Mouse (Mus musculus): Measurements from ENCODE around the gene Opcml. TPM values are rescaled to one million over a fixed set of nuclear protein-coding genes. Genes with fewer than 3 reads are reported as not detected.

The Opcml gene
- polyA plus RNA-seq, 1 experiment = not detected

DNA sequence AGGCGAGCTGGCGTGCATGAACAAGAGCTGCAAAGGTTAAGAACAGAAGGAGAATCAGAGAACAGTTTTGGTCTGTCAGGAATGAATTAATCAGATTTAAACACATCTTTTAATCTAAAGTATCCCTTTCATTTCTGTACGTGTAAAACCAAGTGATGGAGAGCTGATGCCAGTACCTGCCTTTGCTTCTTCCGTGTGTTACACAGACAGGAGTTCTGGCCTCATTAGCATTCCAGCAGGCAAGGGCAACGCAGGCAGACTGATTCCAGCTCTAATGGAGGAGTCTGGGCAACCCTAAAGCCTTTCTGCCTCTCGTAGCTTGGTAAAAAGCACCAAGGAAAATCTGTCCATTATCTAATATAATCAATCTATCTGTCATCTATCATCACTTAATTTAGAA, 771.2 kb downstream of the Opcml start:
- Histone ChIP-seq H3K27ac (ENCODE audit: insufficient read depth, low read depth, low read length) (no peak overlapping the region), H3K4me1 (ENCODE audit: control insufficient read depth, insufficient read depth, low read length) (no peaks in the 10 kb centered on the region), H3K4me3 (ENCODE audit: insufficient read depth, low read length) (no peak overlapping the region)
- no peak for TF ChIP-seq POLR2A (IDR thresholded peaks at IDR 0.05; ENCODE audit: borderline replicate concordance, low read depth, low read length)

DNA sequence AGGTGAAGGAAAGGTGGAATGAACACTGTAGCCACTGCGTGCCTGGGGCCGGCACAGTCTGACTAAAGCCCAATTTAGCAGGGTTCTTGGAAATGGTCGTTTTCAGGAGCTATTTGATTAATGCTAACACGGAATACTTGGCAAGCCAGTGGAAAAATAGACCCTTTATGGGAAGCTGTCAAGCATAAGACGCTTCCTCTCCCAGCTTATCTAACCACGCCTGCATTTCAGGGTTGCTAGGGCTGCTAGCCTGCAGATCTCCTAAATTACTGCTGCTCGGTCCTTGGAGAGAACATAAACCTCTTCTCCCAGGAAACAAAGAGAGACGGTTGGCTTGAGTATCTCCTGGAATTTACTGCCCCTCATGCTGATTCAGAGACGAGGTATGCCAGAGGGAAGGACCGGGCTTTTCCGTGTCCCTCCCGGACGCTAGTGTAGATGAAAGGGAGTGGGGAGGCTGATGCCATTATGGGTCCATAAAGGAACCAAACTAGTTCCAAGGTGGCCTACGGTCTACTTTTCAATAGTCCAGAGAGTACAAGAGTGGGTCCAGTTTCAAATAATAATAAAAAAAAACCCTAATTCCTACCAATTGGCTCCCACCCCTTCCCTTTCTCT, 772.6 kb downstream of the Opcml start:
- Histone ChIP-seq H3K27ac (ENCODE audit: insufficient read depth, low read depth, low read length) (no peak overlapping the region), H3K4me3 (ENCODE audit: insufficient read depth, low read length) (no peak overlapping the region), H3K4me1 (ENCODE audit: control insufficient read depth, insufficient read depth, low read length) (no peaks in the 10 kb centered on the region)
- no peak for TF ChIP-seq POLR2A (IDR thresholded peaks at IDR 0.05; ENCODE audit: borderline replicate concordance, low read depth, low read length)
- TF ChIP-seq CTCF (IDR thresholded peaks at IDR 0.05; ENCODE audit: low read depth, low read length) = no peak

DNA sequence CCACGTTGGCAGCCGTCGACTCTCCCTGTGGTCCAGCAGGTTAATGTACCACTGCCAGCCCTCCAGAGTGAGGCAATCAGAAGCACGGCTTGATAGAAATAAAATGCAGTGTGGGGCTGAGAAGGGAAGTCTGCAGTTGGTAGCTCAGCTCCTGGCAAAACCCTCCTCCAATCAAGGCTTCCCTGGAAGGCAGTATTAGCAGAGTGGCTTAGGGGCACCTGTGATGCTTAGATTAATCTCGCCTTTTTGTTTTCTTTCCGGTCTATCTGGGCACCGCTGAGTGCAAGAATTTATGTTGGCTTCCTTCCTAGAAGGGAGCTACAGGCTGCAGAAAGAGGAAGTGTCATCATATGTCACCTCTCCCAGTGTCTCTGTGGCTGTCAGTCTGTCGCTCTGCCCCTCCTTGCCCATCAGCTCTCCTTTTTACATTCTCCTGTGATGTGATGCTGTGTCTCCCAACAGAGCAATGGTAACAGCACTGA, 778.5 kb downstream of the Opcml start:
- no peak overlapping the region for H3K4me3 ChIP-seq (ENCODE audit: insufficient read depth, low read length)
- no peak overlapping the region for H3K27ac ChIP-seq (ENCODE audit: insufficient read depth, low read depth, low read length)
- H3K4me1 ChIP-seq (ENCODE audit: control insufficient read depth, insufficient read depth, low read length) = no peaks in the 10 kb centered on the region
- TF ChIP-seq POLR2A (IDR thresholded peaks at IDR 0.05; ENCODE audit: borderline replicate concordance, low read depth, low read length) = no peak
- no peak for TF ChIP-seq CTCF (IDR thresholded peaks at IDR 0.05; ENCODE audit: low read depth, low read length)

DNA sequence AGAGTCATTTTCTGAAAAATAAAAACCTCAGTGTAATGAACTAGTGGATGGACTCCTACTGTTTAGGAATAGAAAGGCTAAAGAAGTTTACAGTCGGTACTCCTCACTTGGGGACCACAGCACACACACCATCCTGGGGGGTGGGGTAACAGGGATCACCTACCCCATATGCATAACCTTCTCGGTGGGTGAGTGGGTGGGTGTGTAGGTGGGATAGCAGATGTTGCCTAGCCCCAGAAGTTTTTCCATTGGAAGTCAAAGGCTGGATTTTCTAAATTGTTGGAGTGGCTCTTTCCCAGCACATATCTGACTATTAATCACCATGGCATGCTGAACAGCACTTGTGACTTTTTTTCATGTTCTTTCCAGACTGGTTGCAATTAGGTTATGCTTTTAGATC, 779.2 kb downstream of the Opcml start:
- TF ChIP-seq CTCF (IDR thresholded peaks at IDR 0.05; ENCODE audit: low read depth, low read length) (no peak), POLR2A (IDR thresholded peaks at IDR 0.05; ENCODE audit: borderline replicate concordance, low read depth, low read length) (no peak)
- Histone ChIP-seq H3K4me1 (ENCODE audit: control insufficient read depth, insufficient read depth, low read length) (no peaks in the 10 kb centered on the region), H3K4me3 (ENCODE audit: insufficient read depth, low read length) (no peak overlapping the region), H3K27ac (ENCODE audit: insufficient read depth, low read depth, low read length) (no peak overlapping the region)

DNA sequence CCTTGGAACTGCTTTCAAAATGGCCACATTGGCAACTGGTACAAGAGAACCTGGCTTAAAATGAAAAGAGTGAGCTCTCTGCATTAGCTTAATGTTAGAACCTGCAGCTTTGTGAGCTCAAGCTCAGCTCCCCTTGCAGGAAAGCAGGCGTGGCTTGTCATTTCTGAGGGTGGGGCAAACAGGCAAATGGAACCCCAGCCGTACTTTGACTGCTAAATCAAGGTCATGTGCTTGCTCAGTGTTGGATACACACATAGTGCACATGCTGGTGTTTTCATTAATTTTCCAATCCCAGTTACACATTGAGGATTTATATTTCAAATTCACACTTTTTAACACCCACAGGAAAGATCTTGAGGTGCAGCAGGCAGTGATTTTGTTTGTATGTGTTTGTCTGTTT, 781.1 kb downstream of the Opcml start:
- TF ChIP-seq POLR2A (IDR thresholded peaks at IDR 0.05; ENCODE audit: borderline replicate concordance, low read depth, low read length) (no peak), CTCF (IDR thresholded peaks at IDR 0.05; ENCODE audit: low read depth, low read length) (no peak)
- no peak overlapping the region for H3K4me3 ChIP-seq (ENCODE audit: insufficient read depth, low read length)
- H3K27ac ChIP-seq (ENCODE audit: insufficient read depth, low read depth, low read length) = no peak overlapping the region
- H3K4me1 ChIP-seq (ENCODE audit: control insufficient read depth, insufficient read depth, low read length) = no peaks in the 10 kb centered on the region

DNA sequence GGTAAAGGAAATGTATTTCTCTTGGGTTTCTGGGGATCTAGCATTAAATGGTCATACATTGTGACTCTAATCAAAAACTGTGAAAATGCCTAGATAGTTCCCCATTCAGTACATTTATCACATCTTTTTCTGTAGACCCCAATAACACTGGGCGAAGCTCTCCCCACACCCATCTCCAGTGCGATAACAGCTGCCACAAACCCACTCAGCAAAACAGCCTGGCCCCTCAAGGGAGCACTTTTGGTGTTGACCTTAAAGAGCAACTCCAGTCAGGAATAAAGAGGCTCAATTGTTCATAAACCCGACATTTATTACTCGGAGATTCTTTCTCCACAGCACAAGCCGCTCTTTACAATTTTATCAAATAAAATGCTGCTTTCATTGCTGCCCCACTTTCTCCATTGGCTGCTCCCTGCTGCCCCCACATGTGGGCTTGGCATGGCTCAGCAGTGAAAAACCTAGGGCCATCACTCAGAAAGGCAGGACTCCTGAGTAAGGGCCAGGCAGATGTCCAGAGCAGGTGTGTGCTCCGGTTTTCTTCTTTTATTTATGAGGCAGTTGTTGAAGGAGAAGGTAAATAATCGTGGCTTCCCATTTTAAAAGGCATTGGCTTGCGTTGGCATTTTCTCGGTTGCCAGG, 781.7 kb downstream of the Opcml start:
- Histone ChIP-seq H3K27ac (ENCODE audit: insufficient read depth, low read depth, low read length) (no peak overlapping the region), H3K4me3 (ENCODE audit: insufficient read depth, low read length) (no peak overlapping the region), H3K4me1 (ENCODE audit: control insufficient read depth, insufficient read depth, low read length) (no peaks in the 10 kb centered on the region)
- TF ChIP-seq CTCF (IDR thresholded peaks at IDR 0.05; ENCODE audit: low read depth, low read length) (no peak), POLR2A (IDR thresholded peaks at IDR 0.05; ENCODE audit: borderline replicate concordance, low read depth, low read length) (no peak)

DNA sequence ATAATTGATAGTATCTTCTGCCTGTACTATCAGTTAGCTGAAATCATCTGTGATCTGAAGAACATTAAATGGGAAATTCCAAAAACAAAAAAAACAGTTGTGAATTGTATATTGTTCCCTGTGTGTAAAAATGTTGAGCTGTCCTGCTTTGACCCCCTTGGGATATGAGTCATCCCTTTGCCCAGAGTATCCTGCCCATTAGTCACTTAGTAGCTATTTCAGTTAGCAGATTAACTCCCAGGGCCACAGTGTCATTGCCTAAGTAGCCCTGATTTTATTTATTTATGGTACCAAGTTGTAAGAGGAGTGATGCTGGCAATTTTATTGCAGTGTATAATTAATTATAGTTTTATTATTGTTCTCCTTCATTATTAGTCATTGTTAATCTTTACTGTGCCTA, 788.2 kb downstream of the Opcml start:
- no peak overlapping the region for H3K27ac ChIP-seq (ENCODE audit: insufficient read depth, low read depth, low read length)
- H3K4me1 ChIP-seq (ENCODE audit: control insufficient read depth, insufficient read depth, low read length) = no peaks in the 10 kb centered on the region
- H3K4me3 ChIP-seq (ENCODE audit: insufficient read depth, low read length) = no peak overlapping the region
- TF ChIP-seq POLR2A (IDR thresholded peaks at IDR 0.05; ENCODE audit: borderline replicate concordance, low read depth, low read length) = no peak
- no peak for TF ChIP-seq CTCF (IDR thresholded peaks at IDR 0.05; ENCODE audit: low read depth, low read length)

DNA sequence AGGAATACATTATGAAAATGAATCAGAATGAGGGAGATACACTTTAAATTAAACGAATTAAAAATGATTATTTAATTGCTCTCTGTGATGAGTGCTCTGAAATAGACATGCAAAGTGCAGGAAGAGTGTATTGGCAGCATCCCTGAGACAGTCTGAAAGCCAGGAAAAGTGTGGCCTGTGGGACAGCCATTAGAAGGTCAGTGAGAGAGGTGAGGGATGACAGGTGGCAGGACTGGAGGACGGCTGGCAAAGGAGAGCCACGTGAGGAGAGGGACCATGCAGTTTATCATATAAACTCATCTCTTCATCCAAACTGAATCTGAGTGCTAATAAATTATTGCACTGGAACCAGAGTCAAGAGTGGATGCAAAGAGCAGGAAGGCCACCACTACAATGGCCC, 796.7 kb downstream of the Opcml start:
- Histone ChIP-seq H3K4me1 (ENCODE audit: control insufficient read depth, insufficient read depth, low read length) (no peaks in the 10 kb centered on the region), H3K27ac (ENCODE audit: insufficient read depth, low read depth, low read length) (no peak overlapping the region), H3K4me3 (ENCODE audit: insufficient read depth, low read length) (no peak overlapping the region)
- TF ChIP-seq POLR2A (IDR thresholded peaks at IDR 0.05; ENCODE audit: borderline replicate concordance, low read depth, low read length) = no peak
- TF ChIP-seq CTCF (IDR thresholded peaks at IDR 0.05; ENCODE audit: low read depth, low read length) = no peak

DNA sequence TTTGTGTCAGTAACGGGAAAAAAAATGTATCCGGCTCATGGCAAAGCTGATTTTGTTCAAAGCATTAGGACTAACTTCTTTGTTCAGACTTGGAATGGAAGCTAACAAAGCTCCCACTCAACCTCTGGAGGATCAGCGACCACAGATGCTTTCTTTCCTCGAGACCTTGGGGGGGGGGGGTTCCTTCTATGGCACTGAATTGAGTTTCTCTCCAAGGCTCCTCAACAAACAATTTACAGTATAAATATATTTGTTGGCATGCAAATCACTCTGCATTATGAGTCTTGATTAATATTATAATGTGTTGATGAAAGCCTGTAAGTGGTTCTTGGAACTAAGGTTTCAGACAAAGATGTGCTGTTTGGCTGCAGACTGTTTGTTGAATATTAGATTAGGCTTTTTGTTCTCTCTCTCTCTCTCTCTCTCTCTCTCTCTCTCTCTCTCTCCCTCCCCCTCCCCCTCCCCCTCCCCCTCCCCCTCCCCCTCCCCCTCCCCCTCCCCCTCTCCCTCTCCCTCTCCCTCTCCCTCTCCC, 797.3 kb downstream of the Opcml start:
- Histone ChIP-seq H3K4me3 (ENCODE audit: insufficient read depth, low read length) (no peak overlapping the region), H3K4me1 (ENCODE audit: control insufficient read depth, insufficient read depth, low read length) (no peaks in the 10 kb centered on the region), H3K27ac (ENCODE audit: insufficient read depth, low read depth, low read length) (no peak overlapping the region)
- TF ChIP-seq POLR2A (IDR thresholded peaks at IDR 0.05; ENCODE audit: borderline replicate concordance, low read depth, low read length) (no peak), CTCF (IDR thresholded peaks at IDR 0.05; ENCODE audit: low read depth, low read length) (no peak)

DNA sequence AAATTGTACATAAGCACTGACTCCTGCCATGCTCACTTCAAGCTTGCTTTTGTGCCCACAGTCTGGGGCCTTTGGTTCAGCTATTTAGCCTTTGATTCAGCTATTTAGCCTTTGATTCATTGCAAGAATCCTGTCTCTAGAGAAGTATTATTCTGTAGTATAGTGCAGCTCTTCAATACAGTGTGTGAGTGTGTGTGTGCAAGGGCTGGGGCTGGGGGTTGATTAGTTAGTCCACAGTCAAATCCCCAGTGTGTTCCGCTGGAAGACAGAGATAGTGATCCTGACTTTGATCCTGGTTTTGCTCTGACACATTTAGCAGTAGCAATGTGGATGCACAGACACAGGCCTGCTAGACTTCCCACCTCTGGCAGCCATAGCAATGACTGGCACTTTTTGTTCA, 797.9 kb downstream of the Opcml start:
- TF ChIP-seq POLR2A (IDR thresholded peaks at IDR 0.05; ENCODE audit: borderline replicate concordance, low read depth, low read length) = no peak
- TF ChIP-seq CTCF (IDR thresholded peaks at IDR 0.05; ENCODE audit: low read depth, low read length) = no peak
- Histone ChIP-seq H3K27ac (ENCODE audit: insufficient read depth, low read depth, low read length) (no peak overlapping the region), H3K4me1 (ENCODE audit: control insufficient read depth, insufficient read depth, low read length) (no peaks in the 10 kb centered on the region), H3K4me3 (ENCODE audit: insufficient read depth, low read length) (no peak overlapping the region)

Measured in bone marrow macrophage, adult 2 months (primary cell).